Mouse (Mus musculus): ENCODE measurements around the gene Naa10.

Gene Naa10

GRCm38 (mm10) chrX:73921823-73922549 is at the start of gene Naa10, which contains the start of gene Arhgap4:
Gene Naa10 (minus strand): TSS chrX:73921944.
Gene Arhgap4 (minus strand): TSS chrX:73921870.
- peak; percentile 81 to 85 for DNase-seq (ENCODE audit: low spot score in 2 of 2)

- DNase-seq (ENCODE audit: low spot score in 2 of 2) = no peak
Observed at GRCm38 (mm10) chrX:73970781-73971180, 49.0 kb upstream of the Naa10 start.

- DNase-seq (ENCODE audit: low spot score in 2 of 2) = no peak
Observed at GRCm38 (mm10) chrX:73969729-73970128, 48.0 kb upstream of the Naa10 start.

- DNase-seq (ENCODE audit: low spot score in 2 of 2) = no peak
Observed at GRCm38 (mm10) chrX:73969167-73969566, 47.4 kb upstream of the Naa10 start.

GRCm38 (mm10) chrX:73967177-73968075 is 45.7 kb upstream of the Naa10 start:
- peak; percentile 83 to 87 for DNase-seq (ENCODE audit: low spot score in 2 of 2)

- DNase-seq (ENCODE audit: low spot score in 2 of 2) = peak; percentile 82 to 84
Observed at GRCm38 (mm10) chrX:73966248-73967176, 44.8 kb upstream of the Naa10 start, which contains the start of gene Hcfc1. Gene Hcfc1 (minus strand): TSS chrX:73966357.

- DNase-seq (ENCODE audit: low spot score in 2 of 2) = peak; percentile 59 to 68
Observed at GRCm38 (mm10) chrX:73965307-73965706, 43.6 kb upstream of the Naa10 start.

- no peak for DNase-seq (ENCODE audit: low spot score in 2 of 2)
Observed at GRCm38 (mm10) chrX:73964363-73964762, 42.6 kb upstream of the Naa10 start.

- no peak for DNase-seq (ENCODE audit: low spot score in 2 of 2)
Observed at GRCm38 (mm10) chrX:73954988-73955387, 33.2 kb upstream of the Naa10 start.

- no peak for DNase-seq (ENCODE audit: low spot score in 2 of 2)
Observed at GRCm38 (mm10) chrX:73952603-73953002, 30.9 kb upstream of the Naa10 start.

- no peak for DNase-seq (ENCODE audit: low spot score in 2 of 2)
Observed at GRCm38 (mm10) chrX:73949341-73949740, 27.6 kb upstream of the Naa10 start.

- DNase-seq (ENCODE audit: low spot score in 2 of 2) = no peak
Observed at GRCm38 (mm10) chrX:73948647-73949046, 26.9 kb upstream of the Naa10 start.

GRCm38 (mm10) chrX:73946896-73947295 is 25.2 kb upstream of the Naa10 start:
- no peak for DNase-seq (ENCODE audit: low spot score in 2 of 2)

- no peak for DNase-seq (ENCODE audit: low spot score in 2 of 2)
Observed at GRCm38 (mm10) chrX:73942294-73942693, 20.6 kb upstream of the Naa10 start.

GRCm38 (mm10) chrX:73941860-73942259 is 20.1 kb upstream of the Naa10 start:
- no peak for DNase-seq (ENCODE audit: low spot score in 2 of 2)

GRCm38 (mm10) chrX:73931871-73932270 is 10.1 kb upstream of the Naa10 start:
- DNase-seq (ENCODE audit: low spot score in 2 of 2) = no peak

- peak; percentile 31 to 33 for DNase-seq (ENCODE audit: low spot score in 2 of 2)
Observed at GRCm38 (mm10) chrX:73930402-73931062, 8.8 kb upstream of the Naa10 start, which contains the start of gene Renbp. Gene Renbp (minus strand): TSS chrX:73930850.

- no peak for DNase-seq (ENCODE audit: low spot score in 2 of 2)
Observed at GRCm38 (mm10) chrX:73922550-73922882, 772 bp upstream of the Naa10 start.

GRCm38 (mm10) chrX:73921285-73921822 is 390 bp downstream of the Naa10 start:
- no peak for DNase-seq (ENCODE audit: low spot score in 2 of 2)

- no peak for DNase-seq (ENCODE audit: low spot score in 2 of 2)
Observed at GRCm38 (mm10) chrX:73918631-73919030, 3.1 kb downstream of the Naa10 start.

GRCm38 (mm10) chrX:73916945-73917344 is 4.8 kb downstream of the Naa10 start:
- DNase-seq (ENCODE audit: low spot score in 2 of 2) = no peak

Data from frontal cortex, postnatal 10 days (tissue).